Mouse (Mus musculus) Patski (cell line): Measurements from ENCODE around the gene Olfr1504. TPM values are rescaled to one million over a fixed set of nuclear protein-coding genes. Genes with fewer than 3 reads are reported as not detected.
"Not testable (repeated sequence)": the region's sequence is repeated elsewhere in the genome, so short reads cannot be mapped to it uniquely, and the experiment has no call there.

Source experiments
- ATAC-seq: fragments of 100-300 bp; one replicate; pipeline ENCODE4 v1.8.0; 2021
- CTCF ChIA-PET: fragments of 350-600 bp; sonication (Branson Sonifier 250); formaldehyde crosslinking; loops from one replicate; lab custom pipeline; 2022; ENCODE audit warnings: inconsistent platforms; lab: Charles Lee
- POLR2A ChIA-PET: fragments of 350-600 bp; sonication (Branson Sonifier 250); formaldehyde crosslinking; loops from one replicate; lab custom pipeline; 2022; ENCODE audit warnings: antibody characterized with exemption, inconsistent platforms; lab: Charles Lee
- DNase-seq: peaks from one replicate; pipeline ENCODE4 v3.0.0-alpha.2; 2011; ENCODE audit warnings: low read depth, low spot score
- H3K27me3 ChIP-seq: fragments of 371-371 bp; one replicate; pipeline ENCODE4 v1.5.1; 2021
- CTCF ChIP-seq: fragments of 100-300 bp; IDR thresholded peaks from one replicate; pipeline ENCODE4 v1.5.1; 2021
- in situ Hi-C: fragments of 300-500 bp; cut with MboI; formaldehyde crosslinking; loops from 3 replicates; pipeline ENCODE4 v1.11.1; 2018; ENCODE audit warnings: low pct_unique_long_range_greater_than_20kb, mixed read lengths
- polyA plus RNA-seq: library from polyadenylated mRNA; unstranded; gene quantifications from one replicate; pipeline ENCODE4 v1.2.3, GENCODE M21; 2021

Gene Olfr1504
- not detected for polyA plus RNA-seq

DNA sequence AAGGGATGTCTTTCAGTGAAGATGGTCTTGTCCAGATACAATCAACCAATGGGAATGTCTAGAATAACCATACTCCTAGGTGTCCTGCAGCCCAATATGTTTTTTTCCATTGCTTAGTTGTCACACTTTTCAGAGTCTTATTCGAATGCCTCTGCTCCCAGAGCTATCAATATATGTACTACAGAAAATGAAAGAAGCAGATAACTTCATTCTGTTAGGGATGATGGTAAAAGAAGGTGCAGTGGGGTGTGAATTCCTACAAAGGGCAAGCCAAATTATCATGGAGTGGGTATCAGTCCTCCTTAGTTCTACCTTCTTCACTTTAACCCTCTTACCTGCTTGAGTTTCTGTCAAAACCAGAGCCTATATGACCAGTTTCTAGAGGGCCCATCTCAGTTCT lies at the start of gene Olfr1504:
Olfr1504 (minus strand) TSS at position 101 of the 400 bp plus-strand sequence.
- TF ChIP-seq CTCF: no peak

DNA sequence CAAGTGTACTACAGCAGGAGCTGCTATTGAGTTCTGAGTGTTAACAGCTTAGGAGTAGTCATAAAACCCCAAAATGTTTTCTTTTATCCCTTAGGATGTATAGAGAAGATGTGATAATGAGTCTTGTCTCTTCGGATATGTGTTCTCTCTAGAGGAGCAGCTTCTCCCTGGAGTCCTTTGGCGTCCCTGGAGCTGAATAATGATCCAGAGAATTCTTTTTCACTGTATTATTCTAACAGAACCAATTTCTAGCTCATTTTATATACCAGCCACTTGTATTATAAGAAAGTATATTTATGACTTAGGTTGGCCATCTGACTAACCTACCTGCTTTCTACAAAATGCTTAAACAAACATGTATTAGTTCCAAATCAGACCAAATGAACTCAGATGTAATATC lies 15.5 kb upstream of the Olfr1504 start, which contains the start of gene Olfr1505:
Olfr1505 (plus strand) TSS at position 301 of the 400 bp plus-strand sequence.
- in situ Hi-C loops: no loop called here
- no peaks in the 10 kb centered on the region for H3K27me3 ChIP-seq
- DNase-seq: no peak
- ChIA-PET CTCF (no interaction called here), POLR2A (no interaction called here)
- ATAC-seq: no peak
- TF ChIP-seq CTCF: no peak

More for the DNA sequence above, at the start of gene Olfr1504:
- in situ Hi-C loops: no loop called here
- H3K27me3 ChIP-seq: no peaks in the 10 kb centered on the region
- DNase-seq (no peak), ATAC-seq (no peak)
- ChIA-PET POLR2A (no interaction called here), CTCF (no interaction called here)

DNA sequence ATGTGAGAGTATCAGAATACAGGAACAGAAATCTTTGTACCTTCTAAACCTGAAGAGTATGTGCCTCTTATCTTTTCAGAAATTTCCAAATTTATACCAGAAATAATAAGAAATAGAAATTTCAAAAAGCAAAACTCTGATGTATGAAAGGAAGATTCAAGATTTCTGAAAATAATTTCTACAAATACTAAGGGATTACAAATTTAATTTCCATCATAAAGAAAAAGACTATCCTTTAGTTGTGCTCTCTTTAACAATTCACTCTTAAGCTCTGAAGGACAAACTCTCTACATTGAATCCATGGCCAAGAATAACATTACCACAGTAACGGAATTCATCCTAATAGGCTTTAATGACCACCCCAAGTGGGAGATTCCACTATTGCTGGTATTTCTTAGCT lies 36.2 kb downstream of the Olfr1504 start, which contains the start of gene Olfr1502:
Olfr1502 (plus strand) TSS at position 301 of the 400 bp plus-strand sequence.
- H3K27me3 ChIP-seq: no peaks in the 10 kb centered on the region
- no peak for ATAC-seq
- ChIA-PET POLR2A (no interaction called here), CTCF (no interaction called here)
- in situ Hi-C loops: no loop called here
- no peak for TF ChIP-seq CTCF
- DNase-seq: no peak

DNA sequence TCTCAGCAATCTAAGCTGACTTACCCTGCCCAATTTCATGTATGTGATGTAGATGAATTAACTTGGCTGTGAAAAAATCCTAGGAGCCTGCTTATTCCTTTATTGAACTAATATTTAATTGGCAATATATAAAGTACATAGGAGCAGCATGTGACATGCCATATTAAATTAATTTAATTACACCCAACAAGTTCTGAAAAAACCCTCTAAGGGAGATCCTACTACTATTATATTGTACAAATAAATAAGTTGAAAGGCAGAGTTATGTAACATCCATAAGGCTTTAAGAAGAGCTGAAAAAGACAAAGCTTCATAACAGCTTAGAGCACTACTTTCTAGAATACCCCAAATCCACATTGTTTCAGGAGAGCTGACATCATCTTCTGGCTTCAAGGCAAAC lies 47.1 kb downstream of the Olfr1504 start, which contains the start of gene Olfr1501:
Olfr1501 (minus strand) TSS at position 101 of the 400 bp plus-strand sequence.
- in situ Hi-C loops, DNase-seq, POLR2A ChIA-PET, H3K27me3 ChIP-seq, CTCF ChIA-PET, ATAC-seq: not testable (repeated sequence)

Other genes with a start within 250 kb of the Olfr1504 start
- not detected for gene Olfr1490, start 246.8 kb downstream of the Olfr1504 start, polyA plus RNA-seq
- not detected for gene Olfr1491, start 200.7 kb downstream of the Olfr1504 start, polyA plus RNA-seq
- gene Olfr1493-ps1, start 174.7 kb downstream of the Olfr1504 start, polyA plus RNA-seq: not detected
- gene Olfr1494, start 158.2 kb downstream of the Olfr1504 start, polyA plus RNA-seq: not detected
- not detected for gene Olfr1495, start 133.3 kb downstream of the Olfr1504 start, polyA plus RNA-seq
- not detected for gene Olfr1496, start 120.0 kb downstream of the Olfr1504 start, polyA plus RNA-seq
- not detected for gene Olfr1497, start 99.7 kb downstream of the Olfr1504 start, polyA plus RNA-seq
- gene Olfr1499, start 78.5 kb downstream of the Olfr1504 start, polyA plus RNA-seq: not detected
- gene Olfr1500, start 67.4 kb downstream of the Olfr1504 start, polyA plus RNA-seq: not detected
- gene Olfr1501, start 47.2 kb downstream of the Olfr1504 start, polyA plus RNA-seq: not detected
- not detected for gene Olfr1502, start 36.1 kb downstream of the Olfr1504 start, polyA plus RNA-seq
- not detected for gene Olfr1505, start 15.6 kb upstream of the Olfr1504 start, polyA plus RNA-seq